Mouse (Mus musculus) limb, embryonic 14.5 days (tissue): ENCODE data around the gene Hist1h4c. TPM values are rescaled to one million over a fixed set of nuclear protein-coding genes. Genes with fewer than 3 reads are reported as not detected.
A peak's percentile ranks its signal among the peaks of the same experiment; 100 is the strongest.

Experiments used
- ATAC-seq: fragments of 200-750 bp; cut with Nextera tagmentation; 2 replicates; pipeline ENCODE4 v1.8.0; 2017; ENCODE audit warnings: low read depth, moderate number of reproducible peaks, moderate TSS enrichment; ENCODE audit not compliant: low FRiP score
- DNase-seq: peaks from one replicate; pipeline ENCODE4 v3.0.0-alpha.2; 2015; ENCODE audit warnings: low spot score
- H3K27ac ChIP-seq: fragments of 300-500 bp; sonication (generic); replicated peaks from 2 replicates; pipeline ENCODE4 v1.5.1; 2014; ENCODE audit warnings: low read depth, mild to moderate bottlenecking, low read length, moderate library complexity, mixed read lengths
- H3K27me3 ChIP-seq: fragments of 300-500 bp; sonication (generic); 2 replicates; pipeline ENCODE4 v1.6.1; 2014; ENCODE audit warnings: low read length, mixed read lengths; ENCODE audit not compliant: control insufficient read depth, insufficient read depth
- H3K36me3 ChIP-seq: fragments of 300-500 bp; sonication (generic); 2 replicates; pipeline ENCODE4 v1.6.1; 2014; ENCODE audit warnings: mild to moderate bottlenecking, low read length, moderate library complexity, mixed read lengths; ENCODE audit not compliant: control insufficient read depth, insufficient read depth
- H3K4me1 ChIP-seq: fragments of 300-500 bp; sonication (generic); 2 replicates; pipeline ENCODE4 v1.6.1; 2014; ENCODE audit warnings: antibody characterized with exemption, low read length, mixed read lengths; ENCODE audit not compliant: control insufficient read depth, insufficient read depth
- H3K4me2 ChIP-seq: fragments of 300-500 bp; sonication (generic); replicated peaks from 2 replicates; pipeline ENCODE4 v1.6.1; 2014; ENCODE audit warnings: low read depth, mild to moderate bottlenecking, low read length, moderate library complexity; ENCODE audit not compliant: severe bottlenecking
- H3K4me3 ChIP-seq: fragments of 300-500 bp; sonication (generic); replicated peaks from 2 replicates; pipeline ENCODE4 v1.5.1; 2014; ENCODE audit warnings: low read length
- H3K9ac ChIP-seq: fragments of 300-500 bp; sonication (generic); 2 replicates; pipeline ENCODE4 v1.6.1; 2014; ENCODE audit warnings: mild to moderate bottlenecking, low read depth, low read length, moderate library complexity; ENCODE audit not compliant: severe bottlenecking
- H3K9me3 ChIP-seq: fragments of 300-500 bp; sonication (generic); 2 replicates; pipeline ENCODE4 v1.6.1; 2016; ENCODE audit warnings: low read length; ENCODE audit not compliant: control insufficient read depth
- POLR2A ChIP-seq: fragments of 200-500 bp; IDR thresholded peaks from 2 replicates; pipeline ENCODE4 v1.8.0; 2012; ENCODE audit warnings: inconsistent platforms, mild to moderate bottlenecking, moderate library complexity, borderline replicate concordance; ENCODE audit not compliant: insufficient read depth, insufficient read length; ENCODE audit errors: extremely low read depth
- WGBS: fragments of 180-500 bp; shearing (Covaris S2); extraction: QIAGEN DNeasy Blood & Tissue Kit; methylation state at CpG from one replicate; pipeline ENCODE4 v1.1.7; 2014; 5-methylcytosine and 5-hydroxymethylcytosine counted together
- polyA plus RNA-seq, 2 experiments: library from polyadenylated mRNA; depleted of rRNA in 1 of 2; stranded (reverse) in 1 of 2; unstranded in 1 of 2; fragments of >200 nt; fragmentation: Nextera tagmentation in 1 of 2; extraction: Ambion mirVana in 1 of 2; gene quantifications; 2 replicates each; pipeline versions ENCODE4 v1.2.1 to v1.2.3; 2012 to 2014

Gene Hist1h4c
- polyA plus RNA-seq, 2 experiments = 8.7 to 10.0 TPM

GRCm38 (mm10) chr13:23738041-23738440, 39.8 kb upstream of the Hist1h4c start:
- Histone ChIP-seq H3K9ac (peak overlapping the region; percentile 81), H3K9me3 (no peaks in the 10 kb centered on the region), H3K4me3 (peak overlapping the region; percentile 44), H3K27me3 (no peaks in the 10 kb centered on the region), H3K27ac (peak overlapping the region; percentile 92), H3K4me2 (peak overlapping the region; percentile 73), H3K4me1 (peaks cover 9% of the 10 kb centered on the region), H3K36me3 (no peaks in the 10 kb centered on the region)
- ATAC-seq (no peak), DNase-seq (no peak)
- no peak for TF ChIP-seq POLR2A
- 16% methylated on average over 4 of the region's 4 CpGs for WGBS

DNA sequence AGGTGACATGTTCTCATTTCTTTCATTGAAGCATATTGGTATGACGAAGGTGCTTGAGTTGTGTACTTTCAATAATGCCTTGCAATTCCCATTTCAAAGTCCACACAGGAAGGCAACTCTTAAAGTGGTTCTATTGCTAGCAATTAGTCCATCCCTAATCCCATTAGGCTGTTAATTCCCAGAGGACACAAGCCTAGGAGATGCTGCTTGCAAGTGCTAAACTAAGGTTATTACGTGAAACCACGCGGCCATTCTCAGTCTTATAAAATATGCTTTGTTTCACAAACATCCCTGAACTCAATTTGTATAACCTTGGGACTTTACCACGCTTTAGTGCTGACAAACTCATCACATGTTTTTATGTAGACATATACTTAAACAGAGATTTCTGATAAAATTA, 38.8 kb upstream of the Hist1h4c start:
- DNase-seq = no peak
- H3K27me3 ChIP-seq = no peaks in the 10 kb centered on the region
- H3K27ac ChIP-seq = no peak overlapping the region

DNA sequence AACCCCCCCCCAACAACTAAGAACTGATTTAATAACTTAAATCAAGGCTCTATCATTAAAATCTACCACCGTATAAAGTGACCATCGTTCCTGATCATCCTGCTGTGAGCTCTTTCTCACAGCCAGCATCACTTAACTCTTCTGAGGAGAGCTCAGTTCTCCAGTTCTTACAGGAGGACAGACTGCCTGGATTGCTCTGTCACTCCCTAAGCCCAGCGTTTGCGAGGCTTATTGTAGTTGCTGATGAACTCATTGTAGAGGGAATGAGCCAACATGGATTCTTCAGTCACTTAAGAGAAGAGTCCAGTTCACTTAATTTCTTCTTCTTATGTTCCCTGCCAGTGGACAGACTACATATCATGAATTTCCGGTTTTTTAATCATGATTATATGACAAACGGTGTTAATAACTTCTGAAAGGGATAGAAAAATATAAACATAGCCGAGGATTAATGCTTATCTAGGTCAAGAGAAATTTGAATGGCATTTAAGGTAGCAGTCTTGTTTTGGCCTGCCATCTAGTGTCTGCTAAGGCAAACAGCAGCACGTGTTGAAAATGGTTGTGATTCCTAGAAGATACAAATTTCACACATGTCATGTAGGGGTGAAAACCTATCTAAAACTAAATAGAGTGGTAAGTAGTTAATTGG, 34.0 kb upstream of the Hist1h4c start:
- Histone ChIP-seq H3K4me2 (no peak overlapping the region), H3K36me3 (no peaks in the 10 kb centered on the region), H3K9me3 (no peaks in the 10 kb centered on the region), H3K9ac (no peak overlapping the region), H3K27ac (no peak overlapping the region), H3K27me3 (no peaks in the 10 kb centered on the region), H3K4me1 (no peaks in the 10 kb centered on the region), H3K4me3 (no peak overlapping the region)
- no peak for TF ChIP-seq POLR2A
- DNase-seq (peak; percentile 74), ATAC-seq (peak; percentile 50; the same call in 1 of the 2 replicates)
- 26% methylated on average over 8 of the region's 8 CpGs for WGBS

More for the DNA sequence above, 38.8 kb upstream of the Hist1h4c start:
- Histone ChIP-seq H3K4me2 (no peak overlapping the region), H3K4me3 (no peak overlapping the region), H3K9me3 (no peaks in the 10 kb centered on the region), H3K4me1 (peaks cover 9% of the 10 kb centered on the region), H3K9ac (no peak overlapping the region), H3K36me3 (no peaks in the 10 kb centered on the region)
- ATAC-seq = no peak
- no peak for TF ChIP-seq POLR2A
- WGBS = 71% methylated on average over 5 of the region's 5 CpGs

DNA sequence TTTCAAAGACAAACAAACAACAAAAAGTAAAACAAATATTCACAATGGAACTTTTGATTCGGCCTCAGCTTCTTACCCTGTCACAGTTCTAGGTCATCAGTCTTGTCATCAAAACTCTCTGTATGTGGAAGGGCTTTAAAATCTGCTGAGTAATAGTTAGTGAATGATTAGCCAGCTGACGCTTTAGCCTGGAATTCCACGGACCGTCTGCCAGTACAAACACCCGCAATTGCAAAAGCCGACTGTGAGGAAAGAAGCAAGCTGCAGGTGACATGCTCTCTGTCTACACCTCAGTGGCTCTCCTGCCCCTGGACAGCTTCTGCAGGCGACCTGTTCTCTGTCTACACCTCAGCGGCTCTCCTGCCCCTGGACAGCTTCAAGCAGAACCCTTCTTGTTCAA, 32.2 kb upstream of the Hist1h4c start:
- WGBS = 42% methylated on average over 8 of the region's 8 CpGs
- no peaks in the 10 kb centered on the region for H3K36me3 ChIP-seq
- no peak overlapping the region for H3K4me2 ChIP-seq
- H3K27me3 ChIP-seq = no peaks in the 10 kb centered on the region
- no peaks in the 10 kb centered on the region for H3K9me3 ChIP-seq
- DNase-seq (no peak), ATAC-seq (no peak)
- no peak overlapping the region for H3K4me3 ChIP-seq
- no peaks in the 10 kb centered on the region for H3K4me1 ChIP-seq
- no peak overlapping the region for H3K9ac ChIP-seq
- H3K27ac ChIP-seq = no peak overlapping the region
- no peak for TF ChIP-seq POLR2A

- H3K9me3 ChIP-seq = no peaks in the 10 kb centered on the region
- H3K36me3 ChIP-seq = no peaks in the 10 kb centered on the region
- no peak for DNase-seq
- no peaks in the 10 kb centered on the region for H3K27me3 ChIP-seq
- no peak for TF ChIP-seq POLR2A
- H3K9ac ChIP-seq = no peak overlapping the region
- ATAC-seq = no peak
- no peak overlapping the region for H3K27ac ChIP-seq
- H3K4me2 ChIP-seq = no peak overlapping the region
- H3K4me3 ChIP-seq = no peak overlapping the region
- WGBS = 90% methylated on average over 5 of the region's 5 CpGs
- H3K4me1 ChIP-seq = no peaks in the 10 kb centered on the region
These were observed 31.5 kb upstream of the Hist1h4c start for GRCm38 (mm10) chr13:23729706-23730105.
